Mouse (Mus musculus) forebrain, embryonic 11.5 days (tissue): Measurements from ENCODE around the gene Ube2n. TPM values are rescaled to one million over a fixed set of nuclear protein-coding genes. Genes with fewer than 3 reads are reported as not detected.

Experiments used
- ATAC-seq: fragments of 200-750 bp; cut with Nextera tagmentation; replicated peaks from 2 replicates; pipeline ENCODE4 v1.8.0; 2017; ENCODE audit warnings: moderate TSS enrichment; ENCODE audit not compliant: low FRiP score
- DNase-seq: peaks from one replicate; pipeline ENCODE4 v3.0.0-alpha.2; 2017; ENCODE audit warnings: low spot score
- H3K27ac ChIP-seq: fragments of 300-500 bp; sonication (generic); 2 replicates; pipeline ENCODE4 v1.5.1; 2014; ENCODE audit warnings: low read depth, low read length
- H3K27me3 ChIP-seq: fragments of 300-500 bp; sonication (generic); 2 replicates; pipeline ENCODE4 v1.6.1; 2014; ENCODE audit warnings: mild to moderate bottlenecking, low read length, mixed read lengths; ENCODE audit not compliant: control insufficient read depth, insufficient read depth
- H3K36me3 ChIP-seq: fragments of 300-500 bp; sonication (generic); 2 replicates; pipeline ENCODE4 v1.6.1; 2014; ENCODE audit warnings: mild to moderate bottlenecking, low read length, moderate library complexity, mixed read lengths; ENCODE audit not compliant: control insufficient read depth, insufficient read depth
- H3K4me1 ChIP-seq: fragments of 300-500 bp; sonication (generic); replicated peaks from 2 replicates; pipeline ENCODE4 v1.6.1; 2014; ENCODE audit warnings: low read length, mixed read lengths; ENCODE audit not compliant: control insufficient read depth, insufficient read depth
- H3K4me2 ChIP-seq: fragments of 300-500 bp; sonication (generic); 2 replicates; pipeline ENCODE4 v1.6.1; 2014; ENCODE audit warnings: low read depth, mild to moderate bottlenecking, low read length, moderate library complexity, mixed read lengths; ENCODE audit not compliant: severe bottlenecking
- H3K4me3 ChIP-seq: fragments of 300-500 bp; sonication (generic); 2 replicates; pipeline ENCODE4 v1.5.1; 2014; ENCODE audit warnings: low read depth, low read length
- H3K9ac ChIP-seq: fragments of 300-500 bp; sonication (generic); 2 replicates; pipeline ENCODE4 v1.6.1; 2014; ENCODE audit warnings: low read length
- H3K9me3 ChIP-seq: fragments of 300-500 bp; sonication (generic); 2 replicates; pipeline ENCODE4 v1.6.1; 2016; ENCODE audit warnings: low read length, mixed read lengths; ENCODE audit not compliant: control insufficient read depth
- WGBS: fragments of 180-500 bp; shearing (Covaris S2); extraction: QIAGEN DNeasy Blood & Tissue Kit; methylation state at CpG from one replicate; pipeline ENCODE4 v1.1.7; 2014; 5-methylcytosine and 5-hydroxymethylcytosine counted together
- polyA plus RNA-seq: library from polyadenylated mRNA; unstranded; fragments of >200 nt; fragmentation: Nextera tagmentation; extraction: Ambion mirVana; gene quantifications from 2 replicates; pipeline ENCODE4 v1.2.1, GENCODE M21; 2014

The Ube2n gene
- polyA plus RNA-seq, 1 experiment from 2014 or later, result 499 TPM

- Histone ChIP-seq H3K9ac (no peak overlapping the region), H3K27ac (no peak overlapping the region), H3K36me3 (no peaks in the 10 kb centered on the region), H3K4me3 (no peak overlapping the region), H3K4me1 (0 out of 2 replicates have a peak, but pooled peaks cover 2% of the 10 kb centered on the region), H3K4me2 (no peak overlapping the region), H3K27me3 (no peaks in the 10 kb centered on the region), H3K9me3 (no peaks in the 10 kb centered on the region)
- no peak for DNase-seq
- WGBS, result 94% methylated on average over 5 of the region's 5 CpGs
- ATAC-seq, result no peak
Measured at GRCm38 (mm10) chr10:95532916-95533315, 18.0 kb downstream of the Ube2n start.

GRCm38 (mm10) chr10:95533382-95533781, 18.4 kb downstream of the Ube2n start:
- H3K36me3 ChIP-seq, result no peaks in the 10 kb centered on the region
- no peaks in the 10 kb centered on the region for H3K27me3 ChIP-seq
- DNase-seq (no peak), ATAC-seq (no peak)
- WGBS, result 94% methylated on average over 7 of the region's 7 CpGs
- no peaks in the 10 kb centered on the region for H3K9me3 ChIP-seq
- no peak overlapping the region for H3K4me2 ChIP-seq
- H3K4me3 ChIP-seq, result no peak overlapping the region
- no peak overlapping the region for H3K9ac ChIP-seq
- no peak overlapping the region for H3K27ac ChIP-seq
- H3K4me1 ChIP-seq, result 0 out of 2 replicates have a peak, but pooled peaks cover 2% of the 10 kb centered on the region

- Histone ChIP-seq H3K4me3 (no peak overlapping the region), H3K27me3 (no peaks in the 10 kb centered on the region), H3K4me2 (no peak overlapping the region), H3K4me1 (0 out of 2 replicates have a peak, but pooled peaks cover 2% of the 10 kb centered on the region), H3K9me3 (no peaks in the 10 kb centered on the region), H3K36me3 (no peaks in the 10 kb centered on the region), H3K27ac (no peak overlapping the region), H3K9ac (no peak overlapping the region)
- 86% methylated on average over 8 of the region's 8 CpGs for WGBS
- DNase-seq (no peak), ATAC-seq (no peak)
Measured at GRCm38 (mm10) chr10:95535399-95536221, 20.7 kb downstream of the Ube2n start.

DNA sequence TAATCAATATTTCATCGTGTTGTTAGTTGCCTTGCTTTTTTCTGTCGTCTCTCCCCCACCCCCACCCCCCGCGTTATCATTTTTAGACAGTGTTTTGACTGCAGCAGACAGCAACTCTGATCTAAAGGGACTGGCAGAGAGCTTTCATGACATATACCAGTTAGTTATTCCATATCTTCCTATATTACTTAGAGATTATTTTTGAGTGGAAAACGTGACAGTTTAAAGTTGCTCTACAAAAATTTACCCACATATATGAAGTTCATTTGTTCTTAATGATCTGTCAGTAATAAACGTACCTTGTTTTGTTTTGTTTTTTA, 21.2 kb downstream of the Ube2n start:
- 85% methylated on average over 6 of the region's 6 CpGs for WGBS
- no peaks in the 10 kb centered on the region for H3K27me3 ChIP-seq
- ATAC-seq, result no peak
- H3K4me2 ChIP-seq, result no peak overlapping the region
- no peaks in the 10 kb centered on the region for H3K9me3 ChIP-seq
- H3K4me1 ChIP-seq, result no peaks in the 10 kb centered on the region
- H3K9ac ChIP-seq, result no peak overlapping the region
- no peaks in the 10 kb centered on the region for H3K36me3 ChIP-seq
- H3K4me3 ChIP-seq, result no peak overlapping the region
- no peak overlapping the region for H3K27ac ChIP-seq
- DNase-seq, result no peak

DNA sequence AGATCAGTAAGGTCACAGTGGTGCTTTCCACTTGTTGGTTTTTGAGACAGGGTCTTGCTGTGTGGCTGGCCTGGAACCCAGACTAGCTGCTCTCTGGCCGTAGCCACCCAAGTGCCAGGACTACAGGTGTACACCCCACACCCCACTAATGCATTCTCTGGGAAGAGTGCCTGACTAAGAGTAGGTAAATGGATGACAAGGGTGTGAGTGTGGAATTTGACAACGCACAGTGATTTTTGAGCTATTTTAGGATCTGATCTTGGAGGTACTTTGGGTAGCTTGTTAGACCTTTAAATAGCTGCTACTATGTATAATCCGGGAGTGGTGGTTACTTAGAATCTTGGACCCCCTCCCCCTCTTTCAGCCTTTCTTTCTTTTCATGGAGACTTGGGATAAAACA, 24.3 kb downstream of the Ube2n start:
- ATAC-seq (no peak), DNase-seq (no peak)
- Histone ChIP-seq H3K4me2 (no peak overlapping the region), H3K9me3 (no peaks in the 10 kb centered on the region), H3K9ac (no peak overlapping the region), H3K36me3 (no peaks in the 10 kb centered on the region; the same call in none of the 2 replicates), H3K4me1 (no peaks in the 10 kb centered on the region), H3K27ac (no peak overlapping the region), H3K4me3 (no peak overlapping the region), H3K27me3 (no peaks in the 10 kb centered on the region)
- WGBS, result 90% methylated on average over 3 of the region's 3 CpGs

DNA sequence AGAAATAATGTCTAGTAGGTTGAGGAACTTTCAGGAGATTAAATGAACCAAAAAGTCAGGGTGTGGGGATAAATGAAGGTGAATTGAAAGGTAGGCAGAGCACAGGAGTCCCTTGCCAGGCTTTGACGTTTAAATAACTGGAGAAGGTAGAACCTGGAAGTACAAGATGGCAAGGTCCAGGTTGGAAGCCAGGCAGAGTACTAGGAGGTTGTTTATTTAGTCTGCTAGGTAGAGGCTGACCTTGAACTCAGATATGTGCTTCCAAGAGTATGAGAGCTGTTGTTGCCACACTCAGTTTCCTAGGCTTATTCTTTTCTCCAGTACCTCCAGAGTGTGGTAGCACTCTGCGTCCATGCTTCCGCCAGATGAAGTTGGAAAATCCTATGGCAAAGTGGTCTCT, 24.9 kb downstream of the Ube2n start:
- Histone ChIP-seq H3K4me2 (no peak overlapping the region), H3K9ac (no peak overlapping the region), H3K27me3 (no peaks in the 10 kb centered on the region), H3K27ac (no peak overlapping the region), H3K9me3 (no peaks in the 10 kb centered on the region), H3K36me3 (no peaks in the 10 kb centered on the region; the same call in none of the 2 replicates), H3K4me3 (no peak overlapping the region), H3K4me1 (no peaks in the 10 kb centered on the region)
- DNase-seq (no peak), ATAC-seq (no peak)
- 89% methylated on average over 3 of the region's 3 CpGs for WGBS

DNA sequence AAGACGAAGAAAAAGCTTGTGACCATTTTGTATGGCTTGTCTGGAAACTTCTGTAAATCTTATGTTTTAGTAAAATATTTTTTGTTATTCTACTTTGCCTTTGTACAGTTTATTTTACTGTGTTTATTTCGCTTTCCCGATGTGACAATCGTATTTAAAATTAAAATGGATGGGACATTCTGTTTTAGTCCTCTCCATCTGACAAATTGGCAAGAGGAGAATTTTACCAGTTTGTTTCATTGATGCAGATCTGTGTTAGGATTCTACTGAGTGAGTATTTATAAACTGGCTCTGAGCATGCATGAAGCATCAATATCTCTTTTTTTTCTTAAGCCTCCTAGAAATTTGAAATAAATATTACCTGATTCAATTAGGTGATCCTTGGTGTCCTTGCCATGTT, 28.0 kb downstream of the Ube2n start:
- no peaks in the 10 kb centered on the region for H3K9me3 ChIP-seq
- WGBS, result 93% methylated on average over 4 of the region's 4 CpGs
- no peak overlapping the region for H3K4me2 ChIP-seq
- no peaks in the 10 kb centered on the region for H3K4me1 ChIP-seq
- ATAC-seq, result no peak
- no peak for DNase-seq
- H3K4me3 ChIP-seq, result no peak overlapping the region
- H3K36me3 ChIP-seq, result no peaks in the 10 kb centered on the region; the same call in none of the 2 replicates
- no peaks in the 10 kb centered on the region for H3K27me3 ChIP-seq
- H3K9ac ChIP-seq, result no peak overlapping the region
- H3K27ac ChIP-seq, result no peak overlapping the region

- no peak overlapping the region for H3K9ac ChIP-seq
- no peak overlapping the region for H3K4me2 ChIP-seq
- no peak overlapping the region for H3K27ac ChIP-seq
- DNase-seq, result no peak
- no peak overlapping the region for H3K4me3 ChIP-seq
- no peaks in the 10 kb centered on the region for H3K27me3 ChIP-seq
- no peak for ATAC-seq
- WGBS, result 92% methylated on average over 2 of the region's 2 CpGs
- no peaks in the 10 kb centered on the region for H3K9me3 ChIP-seq
- H3K4me1 ChIP-seq, result no peaks in the 10 kb centered on the region
- no peaks in the 10 kb centered on the region; the same call in none of the 2 replicates for H3K36me3 ChIP-seq
Measured at GRCm38 (mm10) chr10:95543377-95543776, 28.4 kb downstream of the Ube2n start.

GRCm38 (mm10) chr10:95544004-95544403, 29.1 kb downstream of the Ube2n start:
- Histone ChIP-seq H3K9me3 (no peaks in the 10 kb centered on the region), H3K27ac (no peak overlapping the region), H3K36me3 (no peaks in the 10 kb centered on the region; the same call in none of the 2 replicates), H3K4me2 (no peak overlapping the region), H3K4me1 (no peaks in the 10 kb centered on the region), H3K4me3 (no peak overlapping the region), H3K9ac (no peak overlapping the region), H3K27me3 (no peaks in the 10 kb centered on the region)
- ATAC-seq, result no peak
- no peak for DNase-seq
